Mouse (Mus musculus) lung, postnatal 0 days (tissue): ENCODE data around the gene Zdhhc3.

ENCODE experiments used
- CTCF ChIP-seq: IDR thresholded peaks from 2 replicates; pipeline ENCODE4 v1.5.1; 2016; ENCODE audit warnings: antibody characterized with exemption, mild to moderate bottlenecking
- EP300 ChIP-seq: IDR thresholded peaks from 2 replicates; pipeline ENCODE4 v1.6.1; 2016; ENCODE audit warnings: antibody characterized with exemption, mild to moderate bottlenecking, control low read depth

DNA sequence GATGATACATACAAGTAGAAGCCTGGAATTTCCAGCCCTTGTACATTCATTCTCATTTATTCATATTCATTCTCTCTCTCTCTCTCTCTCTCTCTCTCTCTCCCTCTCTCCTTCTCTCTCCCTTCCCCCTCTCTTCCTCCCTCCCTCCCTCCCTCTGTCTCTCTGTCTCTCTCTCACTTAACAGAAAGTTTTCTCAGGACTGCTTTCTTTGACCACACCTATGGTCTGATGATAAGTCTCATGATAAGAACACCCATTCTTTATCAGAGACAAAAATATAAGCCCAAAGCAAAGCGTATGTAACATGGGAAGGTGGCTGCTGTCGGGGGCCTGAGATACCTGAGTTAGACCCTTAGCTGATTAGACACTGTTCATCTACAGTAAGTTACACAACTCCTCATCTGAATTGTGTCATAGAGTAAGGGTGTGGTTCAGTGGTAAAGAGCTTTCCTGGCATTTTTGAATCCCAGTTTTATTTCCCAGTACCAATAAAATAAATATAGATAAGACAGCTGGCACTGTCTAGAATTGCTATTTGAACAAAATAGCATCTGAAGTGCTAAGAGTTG is 11.5 kb upstream of the Zdhhc3 start:
- no peak for TF ChIP-seq CTCF
- TF ChIP-seq EP300 = no peak
